Mouse (Mus musculus) embryonic fibroblast, embryonic 13.5 days (primary cell): ENCODE measurements around the gene Cdk17. TPM values are rescaled to one million over a fixed set of nuclear protein-coding genes. Genes with fewer than 3 reads are reported as not detected.
A peak's percentile ranks its signal among the peaks of the same experiment; 100 is the strongest.

Experiments used
- H3K27ac ChIP-seq: 2 replicates; pipeline ENCODE4 v1.5.1; 2012; ENCODE audit warnings: low read length, control low read depth, inconsistent platforms; ENCODE audit not compliant: insufficient read depth
- H3K4me1 ChIP-seq: 2 replicates; pipeline ENCODE4 v1.6.1; 2011; ENCODE audit warnings: low read length; ENCODE audit not compliant: control insufficient read depth, insufficient read depth
- H3K4me3 ChIP-seq: 2 replicates; pipeline ENCODE4 v1.5.1; 2011; ENCODE audit warnings: mild to moderate bottlenecking, control low read depth, low read length; ENCODE audit not compliant: insufficient read depth
- CTCF ChIP-seq: IDR thresholded peaks from 2 replicates; pipeline ENCODE4 v1.5.1; 2011; ENCODE audit warnings: mild to moderate bottlenecking, control low read depth, low read length, moderate library complexity, borderline replicate concordance; ENCODE audit not compliant: insufficient read depth
- POLR2A ChIP-seq: IDR thresholded peaks from 2 replicates; pipeline ENCODE4 v1.6.1; 2011; ENCODE audit warnings: low read depth, mild to moderate bottlenecking, control low read depth, low read length, moderate library complexity
- polyA plus RNA-seq: library from polyadenylated mRNA; stranded (reverse); fragments of >200 nt; gene quantifications from 2 replicates; pipeline ENCODE4 v1.2.4, GENCODE M21; 2011; ENCODE audit warnings: low read depth; ENCODE audit not compliant: missing spikeins, insufficient read length

The Cdk17 gene
- polyA plus RNA-seq, 1 experiment: 35.1 TPM

DNA sequence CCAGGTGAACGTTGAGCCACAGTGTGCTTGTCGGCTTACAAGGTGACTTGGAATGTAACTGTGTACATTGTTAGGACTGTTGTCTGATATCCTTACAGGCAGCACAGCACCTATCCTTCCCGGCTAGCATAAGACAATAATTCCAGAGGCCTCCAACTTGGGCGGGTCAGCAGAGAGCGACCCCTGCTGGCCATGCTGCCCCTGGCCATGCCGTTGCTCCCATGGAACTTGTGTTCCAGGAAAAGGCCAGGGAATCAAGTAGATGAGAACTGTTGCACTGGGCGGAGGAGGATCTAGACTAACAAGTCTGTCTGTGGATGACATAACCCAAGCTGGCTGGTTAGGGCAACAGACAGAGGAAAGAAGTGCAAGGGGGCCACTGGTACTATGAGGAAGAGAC, 130.7 kb downstream of the Cdk17 start:
- no peak overlapping the region for H3K4me3 ChIP-seq
- H3K27ac ChIP-seq: no peak overlapping the region
- peak; percentile 74 for TF ChIP-seq CTCF
- no peak for TF ChIP-seq POLR2A
- H3K4me1 ChIP-seq: peaks cover 16% of the 10 kb centered on the region

DNA sequence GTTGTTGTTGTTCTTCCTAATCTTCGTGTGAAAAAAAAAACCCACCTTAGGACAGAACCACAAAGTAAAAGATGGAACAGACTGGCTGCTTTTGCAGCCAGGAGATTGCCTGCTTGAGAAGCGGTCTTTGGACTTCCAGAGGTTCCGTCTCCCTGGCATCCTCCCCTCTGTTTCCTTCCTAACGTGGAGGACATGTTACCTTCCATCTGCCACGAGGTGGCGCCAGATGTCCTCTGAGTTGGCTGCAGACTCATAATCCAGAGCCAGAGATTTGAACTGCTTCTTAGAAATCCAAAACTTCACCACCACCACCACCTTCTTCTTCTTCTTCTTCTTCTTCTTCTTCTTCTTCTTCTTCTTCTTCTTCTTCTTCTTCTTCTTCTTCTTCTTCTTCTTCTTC, 131.2 kb downstream of the Cdk17 start:
- Histone ChIP-seq H3K27ac (no peak overlapping the region), H3K4me1 (peaks cover 16% of the 10 kb centered on the region), H3K4me3 (no peak overlapping the region)
- no peak for TF ChIP-seq POLR2A
- peak; percentile 93 for TF ChIP-seq CTCF

DNA sequence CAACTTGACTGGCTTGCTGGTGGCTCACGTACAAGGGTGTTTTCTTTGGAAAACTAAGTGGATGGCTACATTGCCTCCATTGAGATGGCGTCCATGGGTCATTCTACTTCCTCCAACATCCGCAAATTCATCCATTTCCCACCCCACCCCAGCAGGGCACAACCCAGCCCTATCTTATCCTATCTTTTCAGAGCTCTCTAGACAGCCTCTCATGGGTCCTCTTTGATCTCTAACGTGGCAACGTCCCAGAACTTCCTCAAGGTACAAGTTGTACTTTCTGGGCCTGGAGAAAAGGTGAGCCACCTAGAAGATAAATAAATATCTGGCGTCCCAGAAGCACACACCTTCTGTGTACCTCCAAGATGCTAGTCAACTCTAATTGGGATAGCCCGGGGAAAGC, 132.9 kb downstream of the Cdk17 start:
- H3K27ac ChIP-seq: no peak overlapping the region
- no peak overlapping the region for H3K4me3 ChIP-seq
- no peak for TF ChIP-seq POLR2A
- TF ChIP-seq CTCF: no peak
- peaks cover 11% of the 10 kb centered on the region for H3K4me1 ChIP-seq

DNA sequence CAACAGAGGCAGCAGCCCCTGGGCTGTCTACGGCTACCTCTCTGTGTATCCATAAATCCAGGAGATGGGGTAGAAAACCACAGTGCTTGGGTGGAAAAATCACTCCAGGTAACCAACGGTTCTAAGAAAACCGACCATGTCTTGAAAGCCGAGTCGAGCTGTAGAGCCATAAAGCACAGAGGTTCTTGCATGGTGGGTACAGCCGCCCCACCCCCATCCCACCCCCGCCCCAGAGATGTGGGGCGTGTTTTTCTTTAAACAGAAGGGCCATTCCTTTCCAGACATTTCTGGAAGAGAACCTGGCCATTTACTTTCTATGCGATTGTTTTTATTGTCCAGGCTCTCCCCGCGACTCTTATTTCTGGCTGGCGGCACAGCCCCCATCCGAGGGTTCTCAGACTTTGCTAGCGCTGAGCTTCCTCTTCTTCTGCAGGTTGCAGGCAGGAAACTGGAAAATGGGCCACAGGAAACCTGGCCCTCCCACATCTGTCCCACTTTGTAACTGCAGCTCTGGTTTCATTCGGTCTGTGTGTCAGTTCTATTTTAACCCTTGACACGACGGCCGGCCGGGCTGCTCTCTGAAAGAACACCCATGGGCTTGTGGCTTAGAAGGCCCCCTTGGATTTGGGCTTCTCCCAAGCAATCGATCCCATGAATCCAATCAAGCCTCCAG, 134.0 kb downstream of the Cdk17 start:
- no peak overlapping the region for H3K4me3 ChIP-seq
- H3K4me1 ChIP-seq: peaks cover 12% of the 10 kb centered on the region
- TF ChIP-seq CTCF (no peak), POLR2A (no peak)
- H3K27ac ChIP-seq: no peak overlapping the region

DNA sequence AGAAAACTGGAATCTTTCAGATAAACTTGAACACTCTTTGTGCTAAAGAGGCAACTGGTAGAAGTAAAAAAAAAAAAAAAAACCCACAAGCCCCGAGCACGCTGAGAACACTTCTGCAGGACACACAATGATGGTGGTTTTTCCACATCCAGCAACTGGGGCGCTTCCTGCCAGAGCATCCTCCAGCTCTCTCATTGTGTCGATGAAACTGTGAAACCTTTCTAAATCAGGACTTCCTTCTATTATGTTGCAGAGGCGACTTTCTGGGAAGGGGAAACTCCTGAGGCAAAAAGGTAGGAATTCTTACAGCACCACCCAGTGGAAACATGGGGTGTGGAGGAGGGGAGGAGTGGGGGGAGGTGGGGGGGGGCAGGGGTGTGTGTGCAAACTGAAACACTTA, 137.1 kb downstream of the Cdk17 start:
- TF ChIP-seq POLR2A (no peak), CTCF (no peak)
- Histone ChIP-seq H3K4me1 (peaks cover 12% of the 10 kb centered on the region), H3K4me3 (no peak overlapping the region), H3K27ac (no peak overlapping the region)

DNA sequence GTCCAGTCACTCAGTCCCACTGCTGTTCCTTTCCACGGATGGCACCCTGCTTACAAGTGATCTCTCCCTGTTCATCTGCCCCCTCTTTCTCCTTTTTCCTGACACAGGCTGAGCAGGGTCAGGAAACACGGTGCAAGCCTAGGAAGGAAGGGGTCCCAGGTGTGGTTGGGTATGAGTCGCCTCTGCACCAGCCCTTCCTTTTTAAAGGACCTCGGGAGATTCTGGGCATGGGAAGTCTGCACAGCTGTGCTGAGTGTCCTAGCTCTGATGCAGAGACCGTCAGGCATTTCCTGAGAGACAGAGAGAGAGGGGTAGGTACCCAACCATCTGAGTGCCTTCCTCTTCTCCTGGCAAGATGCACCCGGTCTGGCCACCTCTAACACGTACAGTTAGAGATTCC, 137.5 kb downstream of the Cdk17 start:
- TF ChIP-seq CTCF (no peak), POLR2A (no peak)
- Histone ChIP-seq H3K4me3 (no peak overlapping the region), H3K27ac (no peak overlapping the region), H3K4me1 (peaks cover 12% of the 10 kb centered on the region)

DNA sequence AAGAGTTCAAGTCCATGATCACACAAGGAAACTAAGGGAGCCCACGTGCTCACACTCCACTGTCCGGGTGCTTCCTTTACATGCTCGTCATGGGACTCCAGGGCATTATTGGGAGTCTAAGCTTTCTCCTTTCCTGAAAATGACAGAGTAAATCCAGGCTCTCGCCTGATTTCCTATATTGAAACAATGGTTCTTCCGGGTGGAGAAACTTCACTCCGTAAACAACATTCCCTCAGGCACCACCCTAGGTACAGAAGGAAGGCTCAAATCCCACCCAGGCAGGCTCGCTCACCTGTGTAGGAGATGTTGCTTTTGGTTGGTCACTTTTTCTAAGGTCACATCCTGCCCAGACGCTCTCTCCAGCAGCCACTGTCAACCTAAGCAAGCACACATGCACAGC, 141.2 kb downstream of the Cdk17 start:
- H3K4me1 ChIP-seq: peaks cover 17% of the 10 kb centered on the region
- no peak for TF ChIP-seq CTCF
- TF ChIP-seq POLR2A: no peak
- H3K4me3 ChIP-seq: no peak overlapping the region
- no peak overlapping the region for H3K27ac ChIP-seq

DNA sequence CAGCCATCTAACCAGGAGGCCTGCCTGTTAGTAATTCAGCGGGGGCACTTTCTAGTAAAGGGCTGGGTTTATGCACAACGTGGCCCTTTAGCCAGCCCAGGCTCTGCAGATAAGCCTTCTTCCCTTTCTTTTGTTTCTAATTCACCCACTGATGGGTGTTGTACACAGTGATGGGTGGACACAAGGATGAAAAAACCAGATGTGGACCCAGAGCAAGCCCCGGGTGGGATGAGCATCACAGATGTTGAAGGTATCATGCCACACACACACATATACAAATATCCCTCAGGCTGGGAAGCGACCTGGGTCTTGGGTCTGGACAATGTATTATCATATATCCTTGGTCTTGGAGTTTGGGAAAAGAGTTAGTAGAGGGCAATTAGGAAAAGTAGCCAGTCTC, 142.6 kb downstream of the Cdk17 start:
- H3K4me1 ChIP-seq: peaks cover 23% of the 10 kb centered on the region
- TF ChIP-seq POLR2A (no peak), CTCF (no peak)
- no peak overlapping the region for H3K4me3 ChIP-seq
- H3K27ac ChIP-seq: no peak overlapping the region

DNA sequence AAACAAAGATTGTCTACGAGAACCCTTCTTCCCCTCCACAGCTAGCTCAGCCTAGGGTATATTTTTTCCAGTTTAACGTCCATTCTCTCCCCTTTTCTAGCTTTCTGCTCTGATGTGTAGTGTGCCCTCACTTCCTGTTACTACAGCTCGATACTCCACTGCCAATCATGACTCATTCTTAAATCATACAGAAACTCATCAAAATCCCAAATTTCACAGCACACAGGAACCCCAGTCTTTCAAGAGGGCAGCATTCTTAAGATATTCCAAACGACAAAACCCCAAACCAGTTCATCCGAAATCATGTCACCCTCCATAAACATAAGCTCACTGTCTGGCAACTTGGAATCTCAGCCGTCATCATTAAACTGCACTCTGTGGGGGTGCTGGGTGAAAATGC, 145.3 kb downstream of the Cdk17 start:
- Histone ChIP-seq H3K4me3 (peak overlapping the region; percentile 5; the same call in 1 of the 2 replicates), H3K27ac (peak overlapping the region; percentile 85), H3K4me1 (peaks cover 19% of the 10 kb centered on the region)
- no peak for TF ChIP-seq POLR2A

DNA sequence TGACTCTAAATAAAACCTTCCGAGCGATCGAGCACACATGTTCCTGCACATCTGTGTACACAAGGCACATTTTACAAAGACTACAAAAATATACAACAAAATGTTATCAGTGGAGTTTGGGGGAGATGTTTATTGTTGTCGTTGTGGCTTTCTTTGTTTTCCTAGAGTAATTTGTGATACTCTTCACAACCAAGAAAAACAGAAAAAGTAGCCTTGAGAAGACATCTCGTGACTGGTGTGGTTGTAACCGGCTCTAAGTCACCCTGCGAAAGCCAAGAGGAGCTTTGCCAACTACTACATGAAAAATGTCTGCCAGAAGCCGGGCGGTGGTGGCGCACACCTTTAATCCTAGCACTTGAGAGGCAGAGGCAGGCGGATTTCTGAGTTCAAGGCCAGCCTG, 145.7 kb downstream of the Cdk17 start:
- H3K4me3 ChIP-seq: peak overlapping the region; percentile 5; the same call in 1 of the 2 replicates
- peak overlapping the region; percentile 85 for H3K27ac ChIP-seq
- TF ChIP-seq CTCF (no peak), POLR2A (no peak)
- peaks cover 19% of the 10 kb centered on the region for H3K4me1 ChIP-seq
